Mouse (Mus musculus): ENCODE data around the gene Sgk2.

Gene Sgk2

DNA sequence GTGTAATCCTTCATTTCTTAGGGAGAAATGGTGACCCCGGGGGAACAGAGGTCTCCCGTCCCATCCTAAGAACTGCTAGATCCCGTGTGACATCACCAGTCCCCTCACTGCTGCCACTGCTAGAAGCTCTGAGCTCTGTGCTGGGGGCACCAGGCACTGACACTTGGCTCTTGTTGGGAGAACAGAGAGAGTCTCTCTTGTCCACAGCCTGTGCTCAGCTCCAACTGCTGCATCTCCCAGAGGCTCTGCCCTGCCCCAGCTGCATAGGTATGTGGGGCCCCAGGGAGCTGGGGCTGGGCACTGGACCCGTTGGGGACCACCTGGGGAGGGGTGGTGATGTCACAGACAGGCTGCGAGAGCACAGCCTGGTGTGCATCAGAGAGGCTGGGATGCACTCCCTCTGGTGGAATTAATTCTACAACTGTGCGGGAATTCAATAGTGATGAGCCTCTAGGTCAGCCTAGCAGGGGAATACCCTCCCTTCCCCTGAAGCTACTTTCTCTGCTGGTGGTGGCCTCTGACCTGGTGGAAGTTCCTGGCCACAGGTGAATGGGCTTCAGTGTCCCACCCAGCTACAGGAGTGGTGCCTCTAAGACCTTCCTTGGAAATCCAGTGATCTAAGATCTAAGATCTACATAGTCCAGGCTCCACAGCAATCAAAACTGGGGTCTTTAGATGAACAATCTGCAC, 4.4 kb downstream of the Sgk2 start:
- no peak for DNase-seq (ENCODE audit: low read depth, low spot score)

DNA sequence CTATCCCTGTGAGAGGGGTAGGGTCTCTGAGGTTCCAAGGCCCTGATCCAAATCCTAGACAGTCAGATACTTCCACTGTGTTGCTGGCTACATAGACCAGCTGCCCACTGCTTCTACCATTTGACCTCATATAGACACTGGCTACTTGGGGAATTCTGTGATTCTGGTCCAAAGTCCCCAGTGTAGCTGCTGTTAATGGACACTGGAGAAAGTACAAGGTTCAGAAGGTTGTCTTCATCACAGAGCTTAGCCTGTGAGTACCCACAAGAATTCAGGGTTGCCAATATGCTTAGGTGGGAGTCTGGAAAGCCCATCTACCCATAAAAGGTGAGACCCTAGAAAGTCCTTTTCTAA, 4.9 kb downstream of the Sgk2 start:
- no peak for DNase-seq (ENCODE audit: low read depth, low spot score)

GRCm38 (mm10) chr2:162993881-162994616, 6.9 kb downstream of the Sgk2 start:
- DNase-seq (ENCODE audit: low read depth, low spot score), result no peak

- DNase-seq (ENCODE audit: low read depth, low spot score), result peak; percentile 54
Observed at GRCm38 (mm10) chr2:162998528-162999230, 11.5 kb downstream of the Sgk2 start.

DNA sequence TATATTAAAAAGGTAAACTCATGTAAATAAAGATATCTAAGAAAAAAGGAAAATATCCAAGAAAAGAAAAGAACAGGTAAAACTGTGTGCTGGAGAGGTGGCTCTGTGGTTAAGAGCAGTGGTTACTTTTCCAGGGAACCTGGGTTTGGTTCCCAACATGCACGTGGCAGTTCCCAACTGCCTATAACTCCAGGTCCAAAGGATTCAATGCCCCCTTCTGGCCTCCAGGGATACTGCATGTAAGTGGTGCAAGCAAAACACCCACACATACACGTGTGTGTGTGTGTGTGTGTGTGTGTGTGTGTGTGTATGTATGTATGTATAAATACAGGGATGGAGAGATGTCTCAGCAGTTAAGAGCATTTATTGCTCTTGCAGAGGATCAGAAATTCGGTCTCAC, 12.6 kb downstream of the Sgk2 start:
- peak; percentile 46 for DNase-seq (ENCODE audit: low read depth, low spot score)

DNA sequence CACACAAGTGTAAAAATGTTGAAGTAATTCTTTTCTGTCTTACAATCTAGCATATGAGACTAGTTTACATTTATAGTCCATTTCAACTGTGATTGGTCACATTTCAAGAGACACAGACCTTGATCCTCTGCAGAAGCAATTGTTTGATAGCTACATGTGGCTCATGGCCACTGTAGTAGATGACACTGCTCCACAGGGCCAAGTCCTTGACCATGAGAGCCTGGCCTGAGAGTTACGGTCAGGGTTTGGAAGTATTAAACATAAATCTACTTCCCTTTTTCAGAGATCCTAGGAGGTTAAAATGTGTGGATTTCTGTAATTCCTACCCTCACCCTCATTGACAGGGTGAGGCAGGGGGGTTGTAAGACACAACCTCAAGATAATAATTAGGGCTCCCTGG, 13.9 kb downstream of the Sgk2 start:
- DNase-seq (ENCODE audit: low read depth, low spot score), result no peak

DNA sequence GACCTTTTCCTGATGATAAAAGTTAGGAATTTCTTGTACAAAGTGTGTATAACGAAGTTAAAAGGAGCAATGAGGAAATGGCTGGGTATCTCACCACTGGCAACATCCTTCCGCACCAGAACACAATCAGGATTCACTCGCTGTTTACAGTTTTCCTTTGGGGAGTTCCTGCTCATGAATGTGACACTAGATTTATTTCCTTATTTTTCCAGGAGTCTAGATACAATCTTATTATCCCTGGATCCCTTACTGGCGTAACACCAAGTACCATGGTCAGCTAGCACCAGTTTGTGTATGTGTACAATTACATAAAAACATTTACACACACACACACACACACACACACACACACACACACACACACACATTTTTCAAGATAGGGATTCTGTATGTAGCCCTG, 20.2 kb downstream of the Sgk2 start:
- DNase-seq (ENCODE audit: low read depth, low spot score), result no peak

- DNase-seq (ENCODE audit: low read depth, low spot score), result peak; percentile 93
Observed at GRCm38 (mm10) chr2:163016916-163017743, 30.0 kb downstream of the Sgk2 start, which contains the start of gene Ift52. Ift52 (plus strand) TSS chr2:163017354.

DNA sequence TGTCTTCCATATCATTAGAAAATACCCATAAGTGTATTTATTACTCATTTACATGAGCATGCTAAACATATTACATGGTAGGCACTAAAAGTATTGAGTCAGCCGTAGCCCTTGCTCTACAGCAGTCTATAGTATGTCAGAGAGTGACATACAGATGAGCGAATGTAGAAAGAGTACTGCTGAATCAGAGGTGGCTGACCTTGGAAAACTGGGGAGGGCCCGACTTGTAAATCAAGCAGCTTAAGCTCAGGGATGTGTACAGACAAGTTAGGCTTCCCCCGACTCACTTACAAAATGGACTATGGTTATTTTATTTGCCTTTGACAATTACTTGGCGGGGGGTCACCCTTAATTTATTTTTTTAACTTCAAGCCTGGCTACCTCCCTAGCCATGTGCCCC, 44.2 kb downstream of the Sgk2 start:
- no peak for DNase-seq (ENCODE audit: low read depth, low spot score)

GRCm38 (mm10) chr2:163031757-163032156, 44.6 kb downstream of the Sgk2 start:
- no peak for DNase-seq (ENCODE audit: low read depth, low spot score)

GRCm38 (mm10) chr2:163032622-163033021, 45.5 kb downstream of the Sgk2 start:
- DNase-seq (ENCODE audit: low read depth, low spot score), result no peak

GRCm38 (mm10) chr2:163039940-163040339, 52.8 kb downstream of the Sgk2 start:
- DNase-seq (ENCODE audit: low read depth, low spot score), result no peak

- DNase-seq (ENCODE audit: low read depth, low spot score), result peak; percentile 60
Observed at GRCm38 (mm10) chr2:163048125-163048524, 61.0 kb downstream of the Sgk2 start.

DNA sequence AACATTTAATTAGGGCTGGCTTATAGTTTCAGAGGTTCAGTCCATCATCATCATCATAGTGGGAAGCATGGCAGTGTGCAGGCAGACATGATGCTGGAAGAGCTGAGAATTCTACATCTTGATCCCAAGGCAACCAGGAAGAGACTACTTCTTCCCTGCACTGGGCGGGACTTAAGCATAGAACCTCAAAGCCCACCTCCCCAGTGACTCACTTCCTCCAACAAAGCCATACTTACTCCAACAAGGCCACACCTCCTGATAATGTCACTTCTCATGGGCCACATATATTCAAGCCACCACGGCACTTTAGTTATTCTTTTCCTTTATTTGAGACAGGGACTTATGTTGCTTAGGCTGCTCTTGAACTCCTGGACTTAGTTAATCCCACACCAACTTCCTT, 62.0 kb downstream of the Sgk2 start:
- no peak for DNase-seq (ENCODE audit: low read depth, low spot score)

DNA sequence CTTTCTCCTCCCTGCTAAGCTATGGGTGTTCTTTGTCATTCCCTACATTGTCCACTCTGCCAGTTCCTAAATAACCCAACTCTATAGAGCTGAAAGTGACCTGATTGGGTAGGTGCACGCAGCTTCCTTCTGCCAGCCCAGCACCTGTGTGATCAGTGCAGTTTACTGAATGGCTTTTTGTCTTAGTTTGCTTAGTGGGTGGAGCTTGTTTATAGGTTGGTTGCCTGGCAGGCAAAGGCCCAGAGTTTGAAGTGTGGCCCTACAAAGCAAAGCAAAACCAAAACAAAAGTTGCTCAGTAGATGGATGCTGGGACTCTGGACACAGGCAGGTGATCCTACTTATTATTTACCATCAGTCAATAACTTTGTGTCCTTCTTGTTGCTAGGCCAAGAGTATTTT, 64.6 kb downstream of the Sgk2 start:
- no peak for DNase-seq (ENCODE audit: low read depth, low spot score)

GRCm38 (mm10) chr2:163052101-163052500, 65.0 kb downstream of the Sgk2 start:
- no peak for DNase-seq (ENCODE audit: low read depth, low spot score)

DNA sequence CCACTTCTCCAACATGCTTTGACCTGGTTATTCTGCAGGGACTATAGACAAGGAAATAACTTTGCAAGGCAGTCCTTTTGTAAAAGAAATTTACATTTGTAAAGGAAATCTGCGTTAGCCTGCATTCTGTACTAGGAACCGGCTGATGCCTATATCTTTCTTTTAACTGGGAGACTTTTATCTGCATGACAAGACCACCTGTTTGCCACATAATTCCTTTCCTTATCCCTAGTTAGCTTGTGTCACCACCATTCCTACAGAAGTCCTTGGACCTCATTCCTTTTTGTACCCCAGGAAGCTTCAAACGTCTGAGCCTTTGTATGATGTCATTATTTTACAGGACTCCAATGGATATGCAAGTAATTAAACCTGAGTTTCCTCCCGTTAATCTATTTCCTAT, 65.7 kb downstream of the Sgk2 start:
- no peak for DNase-seq (ENCODE audit: low read depth, low spot score)

DNA sequence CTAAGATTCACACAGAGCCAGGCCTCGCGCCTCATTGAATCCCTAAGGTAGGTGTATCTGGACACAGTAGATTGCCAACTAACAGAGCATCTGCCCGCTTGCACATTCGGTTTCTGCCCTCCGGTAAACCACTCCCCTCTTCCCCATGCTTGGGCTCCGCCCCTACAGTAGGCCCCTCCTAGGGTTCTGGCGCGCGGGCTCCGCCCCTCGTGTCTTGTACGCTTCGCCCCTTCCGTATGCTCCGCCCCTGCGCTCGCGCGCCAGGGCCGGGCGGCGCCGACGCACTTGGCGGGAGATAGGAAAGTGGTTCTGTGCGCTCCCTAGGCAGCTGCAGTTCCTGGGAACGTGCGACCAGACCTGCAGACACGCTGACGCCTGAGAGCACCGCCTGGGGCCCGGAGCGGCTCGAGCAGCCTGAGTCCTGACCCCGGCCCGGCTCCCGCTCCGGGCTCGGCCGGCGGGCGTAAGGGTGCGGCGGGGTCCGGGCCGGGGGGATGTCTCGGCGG, 67.3 kb downstream of the Sgk2 start, which contains the start of gene Mybl2:
TSS of gene Mybl2 (plus strand) at position 353 of the 506 bp plus-strand sequence.
- DNase-seq (ENCODE audit: low read depth, low spot score), result peak; percentile 94

GRCm38 (mm10) chr2:163054891-163055494, 67.9 kb downstream of the Sgk2 start:
- DNase-seq (ENCODE audit: low read depth, low spot score), result peak; percentile 25

- DNase-seq (ENCODE audit: low read depth, low spot score), result no peak
Observed at GRCm38 (mm10) chr2:163055715-163056114, 68.6 kb downstream of the Sgk2 start.

DNA sequence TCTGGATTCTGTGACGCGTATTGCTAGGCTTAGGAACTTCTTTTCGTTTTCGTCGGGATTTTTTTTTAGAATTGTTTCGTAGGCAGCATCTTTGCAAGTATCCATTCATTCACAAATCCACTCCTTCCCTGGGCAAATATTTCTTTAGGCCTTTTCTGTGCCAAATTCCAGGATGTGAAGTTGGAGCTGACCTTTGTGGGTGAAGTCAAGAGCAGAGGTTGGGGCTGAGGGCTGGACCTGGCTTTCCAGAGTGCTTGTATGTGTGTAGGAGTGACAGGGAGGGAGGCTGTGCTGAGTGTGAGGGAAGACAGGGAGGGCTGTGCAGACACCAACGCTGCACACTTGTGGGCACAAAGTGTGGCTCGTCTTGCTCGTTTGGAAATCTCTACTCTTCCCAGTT, 69.5 kb downstream of the Sgk2 start:
- DNase-seq (ENCODE audit: low read depth, low spot score), result no peak

Data from CD4-positive helper T cell, adult 2 months (primary cell).